Mouse (Mus musculus): ENCODE measurements around the gene Rho. TPM values are rescaled to one million over a fixed set of nuclear protein-coding genes. Genes with fewer than 3 reads are reported as not detected.

Gene Rho
- 0.44 and 0.66 TPM in 2 replicates for polyA plus RNA-seq (2012; rRNA removed)

GRCm38 (mm10) chr6:115931639-115932038 is at the start of gene Rho:
Gene Rho, plus strand, starts transcription at chr6:115931748.
- no peak for DNase-seq (ENCODE audit: low spot score)

DNA sequence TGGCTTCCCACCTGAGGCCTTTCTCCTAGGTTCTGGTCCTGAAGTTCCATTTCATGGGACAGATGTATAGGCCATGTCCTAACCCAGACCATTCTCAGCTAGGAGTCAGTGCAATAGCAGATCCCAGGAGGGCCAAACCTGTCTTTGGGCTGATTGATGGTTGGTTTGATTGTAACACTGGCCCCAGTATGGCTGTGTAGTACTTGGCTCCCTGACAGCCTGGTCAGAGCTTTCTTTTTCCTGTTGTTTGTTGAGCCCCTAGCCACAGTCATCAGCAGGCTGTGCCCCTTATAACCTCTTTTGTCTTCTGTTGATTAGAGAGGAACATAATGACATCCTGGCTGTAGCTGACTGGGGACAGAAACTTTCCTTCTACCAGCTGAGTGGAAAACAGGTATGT is 47.5 kb upstream of the Rho start:
- no peak for DNase-seq (ENCODE audit: low spot score)

- DNase-seq (ENCODE audit: low spot score), result no peak
These were observed 44.7 kb upstream of the Rho start for GRCm38 (mm10) chr6:115886894-115887293.

GRCm38 (mm10) chr6:115888296-115888695 is 43.3 kb upstream of the Rho start:
- no peak for DNase-seq (ENCODE audit: low spot score)

GRCm38 (mm10) chr6:115890601-115891000 is 40.9 kb upstream of the Rho start:
- no peak for DNase-seq (ENCODE audit: low spot score)

DNA sequence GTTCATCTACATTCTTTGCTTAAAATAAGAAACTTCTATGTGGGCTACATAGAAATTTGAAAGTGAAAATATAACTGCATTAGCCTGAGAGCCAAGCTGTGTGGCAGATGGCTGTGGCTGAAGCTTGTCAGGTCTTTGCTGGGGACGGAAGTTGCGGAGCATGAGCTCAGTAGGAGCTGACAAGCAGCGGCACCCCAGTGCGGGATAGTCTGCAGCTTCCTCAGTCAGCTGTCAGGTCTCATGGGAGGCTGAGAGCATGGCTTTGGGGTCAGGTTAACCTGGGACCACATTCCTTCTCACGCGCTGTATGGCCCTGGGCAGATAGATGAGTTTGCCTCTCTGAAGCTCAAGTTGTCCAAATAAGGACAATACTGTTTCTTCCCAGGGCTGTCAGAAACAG is 40.5 kb upstream of the Rho start:
- DNase-seq (ENCODE audit: low spot score), result no peak

- no peak for DNase-seq (ENCODE audit: low spot score)
These were observed 40.0 kb upstream of the Rho start for GRCm38 (mm10) chr6:115891497-115892061.

DNA sequence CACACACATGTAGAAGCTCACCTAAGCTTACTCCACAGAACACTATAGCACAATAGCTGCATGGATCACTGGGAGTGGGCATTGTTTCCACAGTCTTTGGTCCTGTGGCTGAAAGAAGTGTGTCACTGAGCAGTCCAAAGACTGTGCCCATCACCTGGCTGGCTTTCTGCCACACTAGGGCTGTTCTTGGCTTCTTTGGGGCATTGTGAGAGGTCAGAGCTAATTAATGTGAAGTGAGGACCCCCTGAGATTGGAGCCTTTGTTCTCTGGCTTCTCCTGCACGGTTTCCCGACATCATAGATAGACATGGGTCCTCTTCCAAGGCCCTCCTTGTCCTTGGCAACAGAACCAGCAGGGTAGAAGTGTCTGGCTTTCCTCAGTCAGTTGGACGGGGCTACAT is 39.2 kb upstream of the Rho start:
- no peak for DNase-seq (ENCODE audit: low spot score)

- DNase-seq (ENCODE audit: low spot score), result no peak
These were observed 35.2 kb upstream of the Rho start for GRCm38 (mm10) chr6:115896346-115896745.

- no peak for DNase-seq (ENCODE audit: low spot score)
These were observed 34.4 kb upstream of the Rho start for GRCm38 (mm10) chr6:115897117-115897516.

GRCm38 (mm10) chr6:115897926-115898520 is 33.5 kb upstream of the Rho start:
- DNase-seq (ENCODE audit: low spot score), result no peak

- no peak for DNase-seq (ENCODE audit: low spot score)
These were observed 30.5 kb upstream of the Rho start for GRCm38 (mm10) chr6:115901062-115901461.

GRCm38 (mm10) chr6:115901489-115901931 is 30.0 kb upstream of the Rho start:
- DNase-seq (ENCODE audit: low spot score), result no peak

GRCm38 (mm10) chr6:115902545-115902944 is 29.0 kb upstream of the Rho start:
- DNase-seq (ENCODE audit: low spot score), result no peak

GRCm38 (mm10) chr6:115905568-115905967 is 26.0 kb upstream of the Rho start:
- DNase-seq (ENCODE audit: low spot score), result no peak

DNA sequence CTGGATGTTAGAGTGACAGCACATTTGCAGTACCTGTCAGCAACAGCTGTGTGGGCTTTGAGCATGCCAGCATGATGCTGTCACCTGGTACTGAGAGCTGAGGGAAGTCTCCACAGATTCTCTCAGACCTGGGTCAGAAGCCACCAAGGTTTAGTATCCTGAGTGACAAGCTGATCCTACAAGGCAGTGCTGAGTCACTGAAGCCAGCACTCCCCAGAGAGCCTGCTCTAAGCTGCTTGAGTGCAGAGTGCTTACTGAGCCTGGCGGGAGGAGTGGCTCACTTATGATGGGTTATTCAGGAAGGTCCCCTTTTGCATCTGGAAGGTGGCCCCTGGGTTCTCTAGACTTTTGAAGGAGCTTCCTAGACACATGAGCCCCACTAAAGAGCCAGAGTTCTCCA is 25.1 kb upstream of the Rho start:
- DNase-seq (ENCODE audit: low spot score), result no peak

- DNase-seq (ENCODE audit: low spot score), result no peak
These were observed 24.7 kb upstream of the Rho start for GRCm38 (mm10) chr6:115906871-115907270.

DNA sequence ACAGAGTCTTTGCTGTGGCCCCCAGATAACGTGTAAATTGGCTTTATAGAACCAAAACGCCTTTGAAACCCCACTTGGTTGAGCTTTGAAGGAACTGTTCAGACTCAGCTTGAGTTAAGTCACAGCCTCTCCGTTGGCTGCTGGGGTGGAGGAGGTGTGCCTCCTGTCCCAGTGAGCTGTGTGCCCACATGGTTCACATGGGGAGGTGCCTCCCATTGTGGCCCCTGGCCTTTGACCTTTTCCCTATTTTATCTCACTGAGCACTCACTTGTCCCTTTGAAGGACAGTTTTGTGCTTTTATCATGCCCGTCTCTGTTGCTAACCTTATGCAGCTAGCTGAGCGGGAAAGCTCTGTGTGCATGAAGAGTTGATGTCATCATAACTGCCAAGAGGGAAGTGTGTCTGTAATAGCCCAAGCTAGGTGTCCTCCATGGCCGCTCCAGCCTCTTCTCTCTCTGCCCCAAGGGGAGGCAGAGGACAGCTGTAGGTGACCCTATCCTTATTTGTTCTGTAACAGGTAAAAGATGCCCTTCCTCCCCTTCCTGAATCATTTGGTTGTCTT is 23.0 kb upstream of the Rho start:
- no peak for DNase-seq (ENCODE audit: low spot score)

- DNase-seq (ENCODE audit: low spot score), result no peak
These were observed 22.5 kb upstream of the Rho start for GRCm38 (mm10) chr6:115909052-115909451.

DNA sequence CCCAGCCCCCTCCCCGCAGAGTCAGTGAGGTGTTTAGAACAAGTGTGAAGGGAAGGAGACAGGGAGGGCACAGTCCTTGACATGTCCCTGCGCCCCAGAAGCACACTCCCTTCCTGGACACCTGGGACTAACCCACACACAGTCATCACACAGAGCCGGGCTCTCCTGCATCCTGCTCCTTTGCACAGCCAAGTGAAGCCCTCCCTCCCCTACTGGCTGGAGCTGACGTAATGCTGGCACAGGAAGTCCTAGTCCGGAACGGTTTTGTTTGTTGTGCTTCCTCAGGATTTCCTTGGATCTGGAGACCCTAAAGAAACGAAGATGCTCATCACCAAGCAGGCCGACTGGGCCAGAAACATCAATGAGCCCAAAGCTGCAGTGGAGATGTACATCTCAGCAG is 21.6 kb upstream of the Rho start:
- DNase-seq (ENCODE audit: low spot score), result no peak

GRCm38 (mm10) chr6:115911763-115912162 is 19.8 kb upstream of the Rho start:
- DNase-seq (ENCODE audit: low spot score), result no peak

GRCm38 (mm10) chr6:115913482-115913881 is 18.1 kb upstream of the Rho start:
- no peak for DNase-seq (ENCODE audit: low spot score)

DNA sequence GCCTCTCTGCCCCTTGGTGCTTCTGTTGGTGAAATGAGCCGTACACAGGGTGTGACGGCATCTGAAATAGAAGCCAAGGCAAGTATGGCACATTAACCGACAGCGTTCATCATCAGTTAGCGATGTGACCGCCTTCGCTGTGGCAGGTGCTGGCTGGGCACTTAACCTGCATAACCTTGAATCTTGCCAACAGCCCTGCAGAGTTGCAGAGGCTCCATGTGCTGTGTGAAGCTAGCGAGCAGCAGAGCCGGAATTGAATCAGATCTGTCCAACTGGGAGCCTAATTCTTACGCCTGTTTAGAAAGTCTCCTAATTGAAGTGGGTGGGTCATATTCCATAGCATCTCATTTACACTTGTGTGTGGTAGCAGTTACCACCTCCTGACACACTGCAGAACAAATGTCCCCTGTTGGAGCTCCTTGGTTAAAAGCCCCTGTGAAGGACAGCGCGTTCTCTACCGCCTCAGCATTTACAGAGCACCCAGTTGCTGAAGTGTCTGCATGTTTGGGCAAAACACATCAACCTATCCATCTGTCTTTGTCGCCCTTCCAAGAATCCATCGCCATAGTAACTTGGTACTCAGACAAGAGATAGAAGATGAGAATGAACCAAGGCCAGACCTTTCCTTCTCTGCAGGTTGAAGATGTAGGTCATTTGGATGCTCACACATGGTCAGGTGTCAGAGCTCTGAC is 16.9 kb upstream of the Rho start:
- no peak for DNase-seq (ENCODE audit: low spot score)

Measured in urinary bladder, adult 2 months (tissue).